Mouse (Mus musculus) megakaryocyte, adult 5-6 weeks (primary cell): Measurements from ENCODE around the gene Grk6. TPM values are rescaled to one million over a fixed set of nuclear protein-coding genes. Genes with fewer than 3 reads are reported as not detected.

Experiments used
- ATAC-seq: 2 replicates; pipeline ENCODE4 v1.8.0; 2016; ENCODE audit warnings: mild to moderate bottlenecking, inconsistent platforms; ENCODE audit not compliant: poor library complexity, severe bottlenecking
- total RNA-seq, 2 experiments: library from RNA; stranded (forward) in 1 of 2; stranded (reverse) in 1 of 2; fragments of 153-499, 151-499 nt in 1 of 2; fragments of 221-1000, 200-1000 nt in 1 of 2; gene quantifications; 2 replicates each; pipeline versions ENCODE4 v1.2.3 to v1.2.4; 2015 to 2017

The Grk6 gene
- total RNA-seq, 2 experiments from 2014 or later: 87.3 to 155 TPM

- no peak for ATAC-seq
Measured at GRCm38 (mm10) chr13:55483071-55483470, 38.2 kb downstream of the Grk6 start.

- ATAC-seq: no peak
Measured at GRCm38 (mm10) chr13:55483593-55483992, 38.7 kb downstream of the Grk6 start.

GRCm38 (mm10) chr13:55484520-55485088, 39.7 kb downstream of the Grk6 start:
- ATAC-seq: no peak

DNA sequence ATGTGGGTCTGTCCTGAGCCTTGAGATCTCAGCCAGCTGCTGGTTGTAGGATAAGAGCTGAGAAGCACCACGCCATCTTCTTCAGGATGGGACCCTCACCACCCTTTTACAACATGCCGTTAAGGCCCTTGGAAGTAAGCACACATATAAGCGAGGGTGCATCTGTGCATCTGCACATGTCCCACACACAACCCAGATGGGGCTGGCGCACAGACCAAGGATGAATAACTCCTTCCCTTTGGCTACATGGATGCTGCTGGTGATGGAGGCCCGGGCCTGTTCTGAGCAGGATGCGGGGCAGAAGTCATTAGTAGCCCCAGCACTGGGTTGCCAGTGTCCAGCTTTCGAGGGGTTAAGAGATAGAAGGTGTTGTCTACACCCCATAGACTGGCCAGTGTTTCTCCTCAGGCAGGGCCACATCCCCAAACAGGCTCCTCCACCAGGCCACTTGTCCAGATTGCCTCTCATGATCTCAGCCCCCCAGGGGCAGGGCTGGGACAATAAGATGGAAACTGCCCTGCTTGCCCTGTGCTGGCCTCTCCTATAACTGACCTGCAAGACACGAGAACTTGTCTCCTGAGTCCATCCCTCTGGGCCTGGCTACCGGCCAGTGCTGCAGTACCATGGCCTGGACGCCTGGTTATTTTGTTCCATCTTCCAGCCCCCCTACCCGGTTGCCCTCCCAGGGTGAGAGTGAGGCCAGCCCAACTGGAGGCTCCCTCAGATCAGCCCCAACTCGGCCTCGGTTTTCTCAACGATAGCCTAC, 41.3 kb downstream of the Grk6 start:
- ATAC-seq: no peak

DNA sequence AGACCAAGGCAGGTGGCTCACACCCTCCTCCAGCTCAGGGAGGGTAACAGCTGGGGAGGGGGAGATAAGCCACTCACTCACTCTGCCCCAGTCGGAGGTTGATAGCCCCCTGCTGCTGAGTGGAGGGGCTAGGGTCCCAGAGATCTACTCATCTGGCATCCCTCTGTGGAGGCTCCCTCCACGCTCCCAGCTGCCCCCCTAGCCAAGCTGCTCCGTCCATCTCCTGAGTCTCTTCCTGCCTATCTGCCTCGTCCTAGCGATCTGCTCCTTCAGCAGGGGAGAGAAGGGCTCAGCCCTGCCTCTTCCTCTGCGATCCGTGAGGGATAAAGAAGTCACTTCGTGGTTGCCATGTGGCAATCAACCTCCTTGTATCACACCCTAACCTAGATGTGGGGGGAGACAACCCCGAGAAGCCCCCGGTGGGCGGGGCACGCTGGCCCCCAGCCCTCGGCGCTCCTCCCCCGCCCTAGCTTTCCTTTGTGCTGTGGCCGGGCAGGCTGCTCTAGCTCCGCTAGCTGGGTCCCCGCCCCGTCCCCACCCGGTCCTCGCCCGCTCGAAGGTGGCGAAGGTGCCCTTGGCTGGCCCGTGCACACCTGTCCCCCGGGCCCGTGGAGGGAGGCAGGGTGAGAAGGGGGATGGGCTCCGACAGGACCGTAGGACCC, 42.2 kb downstream of the Grk6 start:
- ATAC-seq: peak; percentile 31; the same call in 1 of the 2 replicates

- ATAC-seq: peak; percentile 19; the same call in 1 of the 2 replicates
Measured at GRCm38 (mm10) chr13:55487578-55488498, 43.0 kb downstream of the Grk6 start, which contains the start of gene Dbn1. TSS of gene Dbn1 (minus strand) at chr13:55488111.

DNA sequence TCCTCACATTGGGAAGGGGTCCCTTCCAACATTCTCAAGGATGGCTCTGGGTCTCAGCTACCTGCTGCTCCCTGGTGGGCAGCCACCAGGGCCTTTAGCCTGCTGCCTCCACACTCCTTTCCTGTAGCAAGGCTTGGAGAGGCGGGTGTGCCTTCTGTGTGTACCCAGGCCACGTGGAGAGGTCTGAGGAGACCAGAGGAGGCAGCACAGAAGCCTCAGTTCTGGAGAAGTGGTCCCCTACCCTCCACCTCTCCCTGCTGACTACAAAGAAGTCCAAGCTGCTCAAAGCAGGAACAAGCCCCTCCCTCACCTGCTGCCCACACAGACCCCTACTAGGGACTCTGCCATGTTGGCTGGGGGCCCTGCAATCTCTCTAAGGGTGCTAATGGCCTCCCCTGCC, 49.4 kb downstream of the Grk6 start:
- no peak for ATAC-seq

GRCm38 (mm10) chr13:55494883-55495621, 50.2 kb downstream of the Grk6 start:
- ATAC-seq: no peak

GRCm38 (mm10) chr13:55495702-55496101, 50.8 kb downstream of the Grk6 start:
- ATAC-seq: no peak

GRCm38 (mm10) chr13:55496661-55497060, 51.8 kb downstream of the Grk6 start:
- ATAC-seq: no peak

DNA sequence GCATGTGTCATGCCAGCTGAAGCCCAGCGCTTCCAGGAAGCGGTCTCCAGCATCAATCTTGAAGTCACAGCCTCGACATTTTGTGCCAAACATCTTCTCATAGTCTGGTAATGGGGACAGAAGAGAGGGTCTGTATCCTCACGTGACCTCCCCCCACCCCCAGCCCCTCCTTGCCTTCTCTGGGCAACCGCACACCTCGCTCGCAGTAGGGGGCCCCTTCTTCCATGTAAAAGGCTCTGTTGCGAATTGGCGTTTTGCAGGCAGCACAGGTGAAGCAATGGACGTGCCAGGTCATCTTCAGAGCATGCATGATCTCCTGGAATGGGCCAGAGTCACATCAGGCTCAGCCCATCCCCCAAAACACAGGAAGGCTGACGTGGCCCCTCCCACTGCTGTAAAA, 54.0 kb downstream of the Grk6 start:
- ATAC-seq: no peak

DNA sequence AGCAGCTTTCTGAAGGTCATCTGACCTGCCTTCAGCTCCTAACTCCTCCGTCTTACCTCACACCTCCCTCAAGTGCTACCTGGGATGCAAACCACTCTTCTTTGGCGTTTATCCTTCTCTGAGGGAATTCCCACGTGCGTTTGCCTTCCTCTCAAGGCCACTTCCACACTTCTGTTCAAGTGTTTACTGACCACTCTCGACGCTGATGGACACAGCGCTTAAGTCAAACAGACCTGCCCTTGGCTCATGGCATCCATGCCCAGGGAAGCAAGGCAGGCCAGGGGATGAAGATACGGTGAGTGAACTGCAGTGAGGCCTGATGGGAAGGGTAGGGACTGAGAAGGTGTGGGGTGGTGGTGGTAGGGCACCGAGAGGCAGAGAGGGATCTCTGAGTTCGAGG, 55.7 kb downstream of the Grk6 start:
- ATAC-seq: no peak

- no peak for ATAC-seq
Measured at GRCm38 (mm10) chr13:55502405-55502804, 57.5 kb downstream of the Grk6 start.

DNA sequence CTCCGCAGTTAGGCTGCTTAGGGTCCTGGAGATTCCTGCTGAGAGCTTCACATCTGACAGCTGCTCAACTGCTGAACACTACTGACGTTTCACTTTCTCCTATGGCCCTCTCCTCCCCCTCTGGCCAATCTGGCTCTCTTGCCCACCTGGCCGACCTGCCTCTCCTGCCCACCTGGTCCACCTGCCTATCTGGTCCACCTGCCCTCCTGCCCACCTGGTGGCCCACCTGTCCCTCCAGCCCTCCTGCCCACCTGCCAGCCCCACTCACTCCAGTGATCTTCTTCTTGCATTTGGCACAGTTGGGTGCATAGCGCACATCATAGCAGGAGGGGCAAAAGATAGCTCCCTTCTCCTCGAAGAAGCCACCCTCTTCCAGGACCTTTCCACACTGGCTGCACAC, 59.5 kb downstream of the Grk6 start:
- ATAC-seq: no peak

- no peak for ATAC-seq
Measured at GRCm38 (mm10) chr13:55505810-55506209, 60.9 kb downstream of the Grk6 start.

- ATAC-seq: no peak
Measured at GRCm38 (mm10) chr13:55506697-55507096, 61.8 kb downstream of the Grk6 start.

- no peak for ATAC-seq
Measured at GRCm38 (mm10) chr13:55507877-55508276, 63.0 kb downstream of the Grk6 start.

GRCm38 (mm10) chr13:55508531-55508930, 63.7 kb downstream of the Grk6 start:
- no peak for ATAC-seq

DNA sequence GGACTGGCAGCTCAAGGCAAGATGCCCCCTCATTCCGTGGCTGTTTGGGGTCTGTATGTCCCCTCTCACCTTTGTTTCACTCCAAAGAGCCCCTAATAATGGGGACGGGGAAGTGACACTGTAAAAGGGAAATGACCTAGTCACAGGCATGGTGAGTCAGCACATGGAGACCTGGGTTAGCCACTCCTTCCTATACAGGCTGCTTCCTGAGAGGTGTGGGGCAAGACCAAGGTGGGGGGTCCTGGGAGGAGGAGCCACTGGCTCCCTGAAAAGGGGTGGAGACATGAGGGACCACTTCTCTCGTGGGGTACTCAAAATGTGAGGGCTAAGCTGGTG, 65.4 kb downstream of the Grk6 start:
- peak; percentile 66 for ATAC-seq
